13 mouse cellular contexts compared by ENCODE assay signal in genomic region chr11:115836656-115837395, GRCm38 (mm10). TPM values are rescaled to one million over a fixed set of nuclear protein-coding genes. Genes with fewer than 3 reads are reported as not detected.
A peak's percentile ranks its signal among the peaks of the same experiment; 100 is the strongest.
DNase-seq lines count a peak whose midpoint lies in the region; ATAC-seq and TF ChIP-seq lines count a peak whose summit lies in the region.
"Had no signal": no experiment of that assay in that cellular context is flagged by ENCODE, and none has a peak within 500 bp of the region (broad histone marks: within the 10 kb centered on the region; RNA-seq: fewer than 3 reads in every experiment).

No protein-coding gene starts in this region.

- H3K9me3 ChIP-seq in forebrain, embryonic 10.5 days: no peaks in the 10 kb centered on the region
- H3K9me3 ChIP-seq in forebrain, embryonic 13.5 days (replicated peaks): no peaks in the 10 kb centered on the region
- H3K9me3 ChIP-seq in lung, embryonic 15.5 days: no peaks in the 10 kb centered on the region
- H3K9me3 ChIP-seq in kidney, embryonic 16.5 days (ENCODE audit: low read length): peaks cover 3% of the 10 kb centered on the region; the same call in 1 of the 2 replicates
- H3K9me3 ChIP-seq in stomach, embryonic 15.5 days: no peaks in the 10 kb centered on the region
- no peaks in the 10 kb centered on the region for H3K9me3 ChIP-seq in liver, embryonic 12.5 days (replicated peaks)
- H3K9me3 ChIP-seq: G1E; limb, embryonic 15.5 days had no signal

- 45% methylated on average over 11 of the region's 11 CpGs for WGBS in forebrain, embryonic 10.5 days
- 35% methylated on average over 11 of the region's 11 CpGs for WGBS in forebrain, embryonic 13.5 days
- 41% methylated on average over 11 of the region's 11 CpGs for WGBS in lung, embryonic 15.5 days
- WGBS in lung, adult 2 months: 51% methylated on average over 11 of the region's 11 CpGs
- 52% methylated on average over 11 of the region's 11 CpGs for WGBS in kidney, embryonic 16.5 days
- 50% methylated on average over 11 of the region's 11 CpGs for WGBS in stomach, embryonic 15.5 days
- 75% methylated on average over 11 of the region's 11 CpGs for WGBS in liver, embryonic 12.5 days (ENCODE audit: insufficient replicate concordance)

- DNase-seq in forebrain, embryonic 10.5 days (ENCODE audit: extremely low spot score, low spot score): no peak
- no peak for DNase-seq in lung, adult 2 months
- no peak for DNase-seq in gastrocnemius, adult 8-10 months (ENCODE audit: low spot score in 2 of 2)
- DNase-seq: cerebellum, postnatal 36 days; forebrain, postnatal 0 days; thymus, adult 18-20 months had no signal

- peaks cover 70% of the 10 kb centered on the region for H3K27me3 ChIP-seq in forebrain, embryonic 10.5 days (ENCODE audit: poor library complexity, severe bottlenecking)
- H3K27me3 ChIP-seq in forebrain, embryonic 13.5 days: peaks cover 12% of the 10 kb centered on the region
- no peaks in the 10 kb centered on the region for H3K27me3 ChIP-seq in lung, embryonic 15.5 days
- no peaks in the 10 kb centered on the region for H3K27me3 ChIP-seq in kidney, embryonic 16.5 days (ENCODE audit: insufficient read depth, low read length)
- no peaks in the 10 kb centered on the region for H3K27me3 ChIP-seq in stomach, embryonic 15.5 days (replicated peaks)
- no peaks in the 10 kb centered on the region for H3K27me3 ChIP-seq in liver, embryonic 12.5 days (replicated peaks)
- H3K27me3 ChIP-seq: limb, embryonic 15.5 days had no signal

- H3K9ac ChIP-seq in forebrain, embryonic 13.5 days: no peak overlapping the region
- H3K9ac ChIP-seq in lung, embryonic 15.5 days: no peak overlapping the region
- H3K9ac ChIP-seq in kidney, embryonic 16.5 days (replicated peaks; ENCODE audit: low read length): peak overlapping the region; percentile 47
- H3K9ac ChIP-seq in stomach, embryonic 15.5 days: no peak overlapping the region
- H3K9ac ChIP-seq in liver, embryonic 12.5 days: no peak overlapping the region
- H3K9ac ChIP-seq: forebrain, postnatal 0 days; limb, embryonic 15.5 days had no signal

- no peak for TF ChIP-seq POLR2A in lung, adult 2 months (IDR thresholded peaks at IDR 0.05; ENCODE audit: borderline replicate concordance, extremely low read depth, low read depth, low read length)

- no peak for TF ChIP-seq CTCF in lung, adult 2 months (IDR thresholded peaks at IDR 0.05; ENCODE audit: insufficient read depth, low read length)

- H3K36me3 ChIP-seq in forebrain, embryonic 10.5 days (replicated peaks): no peaks in the 10 kb centered on the region
- no peaks in the 10 kb centered on the region for H3K36me3 ChIP-seq in forebrain, embryonic 13.5 days (ENCODE audit: poor library complexity, severe bottlenecking)
- H3K36me3 ChIP-seq in lung, embryonic 15.5 days: no peaks in the 10 kb centered on the region
- H3K36me3 ChIP-seq in kidney, embryonic 16.5 days (ENCODE audit: insufficient read depth, low read length): no peaks in the 10 kb centered on the region
- no peaks in the 10 kb centered on the region for H3K36me3 ChIP-seq in stomach, embryonic 15.5 days
- H3K36me3 ChIP-seq in liver, embryonic 12.5 days: peaks cover 13% of the 10 kb centered on the region; the same call in 1 of the 2 replicates
- H3K36me3 ChIP-seq: limb, embryonic 15.5 days had no signal

- H3K4me3 ChIP-seq in forebrain, embryonic 10.5 days: no peak overlapping the region
- H3K4me3 ChIP-seq in forebrain, embryonic 13.5 days: no peak overlapping the region
- no peak overlapping the region for H3K4me3 ChIP-seq in lung, embryonic 15.5 days
- no peak overlapping the region for H3K4me3 ChIP-seq in lung, adult 2 months (replicated peaks; ENCODE audit: extremely low read depth, low read depth, low read length)
- no peak overlapping the region for H3K4me3 ChIP-seq in kidney, embryonic 16.5 days (ENCODE audit: low read length)
- no peak overlapping the region for H3K4me3 ChIP-seq in stomach, embryonic 15.5 days (replicated peaks)
- no peak overlapping the region for H3K4me3 ChIP-seq in liver, embryonic 12.5 days
- H3K4me3 ChIP-seq: limb, embryonic 15.5 days had no signal

- 0 out of 2 replicates have a peak overlapping the region, but pooled peaks have one; percentile 12 for H3K27ac ChIP-seq in forebrain, embryonic 10.5 days
- H3K27ac ChIP-seq in forebrain, embryonic 13.5 days: no peak overlapping the region
- peak overlapping the region; percentile 75 for H3K27ac ChIP-seq in lung, embryonic 15.5 days
- H3K27ac ChIP-seq in kidney, embryonic 16.5 days (ENCODE audit: low read length): peak overlapping the region; percentile 70; the same call in 1 of the 2 replicates
- H3K27ac ChIP-seq in stomach, embryonic 15.5 days: peak overlapping the region; percentile 71
- no peak overlapping the region for H3K27ac ChIP-seq in liver, embryonic 12.5 days
- H3K27ac ChIP-seq: limb, embryonic 15.5 days had no signal

- H3K4me2 ChIP-seq in forebrain, embryonic 13.5 days: no peak overlapping the region
- no peak overlapping the region for H3K4me2 ChIP-seq in lung, embryonic 15.5 days
- no peak overlapping the region for H3K4me2 ChIP-seq in kidney, embryonic 16.5 days (replicated peaks; ENCODE audit: low read depth, low read length)
- H3K4me2 ChIP-seq in stomach, embryonic 15.5 days: 0 out of 2 replicates have a peak overlapping the region, but pooled peaks have one; percentile 9
- H3K4me2 ChIP-seq in liver, embryonic 12.5 days: no peak overlapping the region
- H3K4me2 ChIP-seq: limb, embryonic 15.5 days had no signal

- H3K4me1 ChIP-seq in forebrain, embryonic 10.5 days: peaks cover 78% of the 10 kb centered on the region
- H3K4me1 ChIP-seq in forebrain, embryonic 13.5 days: peaks cover 12% of the 10 kb centered on the region; the same call in 1 of the 2 replicates
- H3K4me1 ChIP-seq in lung, embryonic 15.5 days: peaks cover 89% of the 10 kb centered on the region
- H3K4me1 ChIP-seq in lung, adult 2 months (ENCODE audit: control insufficient read depth, insufficient read depth, low read length): peaks cover 11% of the 10 kb centered on the region
- H3K4me1 ChIP-seq in kidney, embryonic 16.5 days (ENCODE audit: insufficient read depth, low read length): peaks cover 77% of the 10 kb centered on the region
- peaks cover 60% of the 10 kb centered on the region for H3K4me1 ChIP-seq in stomach, embryonic 15.5 days
- H3K4me1 ChIP-seq in liver, embryonic 12.5 days: peaks cover 72% of the 10 kb centered on the region

- no peak for ATAC-seq in forebrain, embryonic 13.5 days
- ATAC-seq in lung, embryonic 15.5 days (ENCODE audit: borderline replicate concordance, extremely low read depth, low FRiP score, low TSS enrichment): peak; percentile 23
- ATAC-seq in kidney, embryonic 16.5 days (ENCODE audit: low FRiP score, low TSS enrichment): no peak
- ATAC-seq in stomach, embryonic 15.5 days (ENCODE audit: insufficient read depth, low FRiP score, low read depth): no peak
- no peak for ATAC-seq in liver, embryonic 12.5 days
- ATAC-seq: forebrain, postnatal 0 days had no signal

RNA-seq across cellular contexts. Expression of gene Llgl2, which starts 13.0 kb away (rescaled TPM):
- polyA plus RNA-seq in forebrain, embryonic 10.5 days (2016; fragmentation: Nextera tagmentation; extraction: Ambion mirVana): 7.5 and 7.6 TPM in 2 replicates
- 0.68 and 1.2 TPM in 2 replicates for polyA plus RNA-seq in forebrain, embryonic 13.5 days (2015; fragmentation: Nextera tagmentation; extraction: Ambion mirVana)
- 35.1 and 40.1 TPM in 2 replicates for polyA plus RNA-seq in lung, embryonic 15.5 days (2015; fragmentation: Nextera tagmentation; extraction: Ambion mirVana)
- 91.8 and 94.0 TPM in 2 replicates for polyA plus RNA-seq in lung, adult 2 months (2012; rRNA removed)
- polyA plus RNA-seq in kidney, embryonic 16.5 days (2015; fragmentation: Nextera tagmentation; extraction: Ambion mirVana): 58.3 and 64.5 TPM in 2 replicates
- 60.4 and 61.5 TPM in 2 replicates for polyA plus RNA-seq in stomach, embryonic 15.5 days (2015; fragmentation: Nextera tagmentation; extraction: Ambion mirVana)
- polyA plus RNA-seq in liver, embryonic 12.5 days (2016; fragmentation: Nextera tagmentation; extraction: Ambion mirVana): 13.4 and 14.3 TPM in 2 replicates
- total RNA-seq in gastrocnemius, adult 8-10 months (2022): 10 to 100 TPM in 2 of 4 experiments, 1 to 10 TPM in 2; 6.6 to 20.8 (median 9.5) TPM

RNA-seq across cellular contexts. Expression of gene Myo15b, which starts 21.4 kb away (rescaled TPM):
- polyA plus RNA-seq in forebrain, embryonic 10.5 days (2016; fragmentation: Nextera tagmentation; extraction: Ambion mirVana): 0.06 and 0.11 TPM in 2 replicates
- 0.21 TPM in 1 of 2 replicates, not detected in the other for polyA plus RNA-seq in forebrain, embryonic 13.5 days (2015; fragmentation: Nextera tagmentation; extraction: Ambion mirVana)
- polyA plus RNA-seq in lung, embryonic 15.5 days (2015; fragmentation: Nextera tagmentation; extraction: Ambion mirVana): 0.25 and 0.49 TPM in 2 replicates
- polyA plus RNA-seq in lung, adult 2 months (2012; rRNA removed): 5.4 and 7.9 TPM in 2 replicates
- 12.6 and 14.2 TPM in 2 replicates for polyA plus RNA-seq in kidney, embryonic 16.5 days (2015; fragmentation: Nextera tagmentation; extraction: Ambion mirVana)
- polyA plus RNA-seq in stomach, embryonic 15.5 days (2015; fragmentation: Nextera tagmentation; extraction: Ambion mirVana): 17.8 and 24.7 TPM in 2 replicates
- polyA plus RNA-seq in liver, embryonic 12.5 days (2016; fragmentation: Nextera tagmentation; extraction: Ambion mirVana): 0.38 and 0.83 TPM in 2 replicates
- not detected for total RNA-seq in gastrocnemius, adult 8-10 months (2022)
- total RNA-seq: forebrain, postnatal 0 days had no signal

RNA-seq across cellular contexts. Expression of gene Tsen54, which starts 22.3 kb away (rescaled TPM):
- polyA plus RNA-seq in forebrain, embryonic 10.5 days (2016; fragmentation: Nextera tagmentation; extraction: Ambion mirVana): 34.7 and 41.0 TPM in 2 replicates
- 23.2 and 23.9 TPM in 2 replicates for polyA plus RNA-seq in forebrain, embryonic 13.5 days (2015; fragmentation: Nextera tagmentation; extraction: Ambion mirVana)
- 37.3 and 43.0 TPM in 2 replicates for polyA plus RNA-seq in lung, embryonic 15.5 days (2015; fragmentation: Nextera tagmentation; extraction: Ambion mirVana)
- polyA plus RNA-seq in lung, adult 2 months (2012; rRNA removed): 28.9 and 31.3 TPM in 2 replicates
- 48.1 and 50.2 TPM in 2 replicates for polyA plus RNA-seq in kidney, embryonic 16.5 days (2015; fragmentation: Nextera tagmentation; extraction: Ambion mirVana)
- 28.2 and 30.6 TPM in 2 replicates for polyA plus RNA-seq in stomach, embryonic 15.5 days (2015; fragmentation: Nextera tagmentation; extraction: Ambion mirVana)
- polyA plus RNA-seq in liver, embryonic 12.5 days (2016; fragmentation: Nextera tagmentation; extraction: Ambion mirVana): 23.5 and 25.6 TPM in 2 replicates
- total RNA-seq in gastrocnemius, adult 8-10 months (2022): 1 to 10 TPM; 4.8 to 7.2 (median 5.7) TPM

RNA-seq across cellular contexts. Expression of gene Caskin2, which starts 23.4 kb away (rescaled TPM):
- polyA plus RNA-seq in forebrain, embryonic 10.5 days (2016; fragmentation: Nextera tagmentation; extraction: Ambion mirVana): 18.3 and 19.2 TPM in 2 replicates
- polyA plus RNA-seq in forebrain, embryonic 13.5 days (2015; fragmentation: Nextera tagmentation; extraction: Ambion mirVana): 10.7 and 13.3 TPM in 2 replicates
- 19.0 and 19.6 TPM in 2 replicates for polyA plus RNA-seq in lung, embryonic 15.5 days (2015; fragmentation: Nextera tagmentation; extraction: Ambion mirVana)
- 105 and 144 TPM in 2 replicates for polyA plus RNA-seq in lung, adult 2 months (2012; rRNA removed)
- polyA plus RNA-seq in kidney, embryonic 16.5 days (2015; fragmentation: Nextera tagmentation; extraction: Ambion mirVana): 21.5 and 23.6 TPM in 2 replicates
- 11.7 and 13.1 TPM in 2 replicates for polyA plus RNA-seq in stomach, embryonic 15.5 days (2015; fragmentation: Nextera tagmentation; extraction: Ambion mirVana)
- 8.3 and 9.2 TPM in 2 replicates for polyA plus RNA-seq in liver, embryonic 12.5 days (2016; fragmentation: Nextera tagmentation; extraction: Ambion mirVana)
- total RNA-seq in gastrocnemius, adult 8-10 months (2022): 10 to 100 TPM; 11.6 to 14.6 (median 12.3) TPM

Comparison
In these comparisons a context has a peak if more than half of its experiments do, and no peak if none do; other contexts are left out.
1. H3K27ac ChIP-seq: peak in forebrain, embryonic 10.5 days (single experiment), lung, embryonic 15.5 days (single experiment), kidney, embryonic 16.5 days (single experiment) and stomach, embryonic 15.5 days (single experiment); none in forebrain, embryonic 13.5 days (single experiment) and liver, embryonic 12.5 days (single experiment).